Mouse (Mus musculus): ENCODE results near the gene Ugt1a7c. TPM values are rescaled to one million over a fixed set of nuclear protein-coding genes. Genes with fewer than 3 reads are reported as not detected.
"Not testable (repeated sequence)": the region's sequence is repeated elsewhere in the genome, so short reads cannot be mapped to it uniquely, and the experiment has no call there.

Gene Ugt1a7c
- polyA plus RNA-seq (2015; fragmentation: Nextera tagmentation; extraction: Ambion mirVana), result 2.3 and 3.1 TPM in 2 replicates

- WGBS, result 31% methylated on average over 10 of the region's 10 CpGs
- no peaks in the 10 kb centered on the region for H3K36me3 ChIP-seq
- H3K27me3 ChIP-seq, result no peaks in the 10 kb centered on the region
- H3K27ac ChIP-seq, result peak within 1 kb of the TSS; percentile 65
- H3K4me3 ChIP-seq, result no peak within 1 kb of the TSS
- ATAC-seq (ENCODE audit: borderline replicate concordance, extremely low read depth, low FRiP score, low TSS enrichment), result peak; percentile 88
- H3K4me2 ChIP-seq, result peak within 1 kb of the TSS; percentile 21; the same call in 1 of the 2 replicates
- H3K9ac ChIP-seq, result no peak within 1 kb of the TSS
- H3K4me1 ChIP-seq, result peaks cover 5% of the 10 kb centered on the region
- H3K9me3 ChIP-seq, result no peaks in the 10 kb centered on the region
These were observed at the start of gene Ugt1a7c for GRCm38 (mm10) chr1:88094941-88095492. Ugt1a7c (plus strand) TSS chr1:88095062.

- H3K36me3 ChIP-seq; H3K9ac ChIP-seq; H3K4me1 ChIP-seq; H3K27ac ChIP-seq; H3K9me3 ChIP-seq; H3K4me3 ChIP-seq; H3K27me3 ChIP-seq; H3K4me2 ChIP-seq; ATAC-seq (ENCODE audit: borderline replicate concordance, extremely low read depth, low FRiP score, low TSS enrichment): not testable (repeated sequence)
- WGBS, result 87% methylated on average over 2 of the region's 2 CpGs
These were observed 47.5 kb upstream of the Ugt1a7c start for GRCm38 (mm10) chr1:88047408-88047807.

GRCm38 (mm10) chr1:88055088-88055487 is 39.8 kb upstream of the Ugt1a7c start, which contains the start of gene Ugt1a10:
Ugt1a10 (plus strand) TSS chr1:88055388.
- no peaks in the 10 kb centered on the region for H3K9me3 ChIP-seq
- H3K4me2 ChIP-seq, result no peak within 1 kb of the TSS
- 79% methylated on average over 1 of the region's 1 CpGs for WGBS
- no peaks in the 10 kb centered on the region for H3K36me3 ChIP-seq
- no peaks in the 10 kb centered on the region for H3K4me1 ChIP-seq
- H3K4me3 ChIP-seq, result no peak within 1 kb of the TSS
- H3K9ac ChIP-seq, result no peak within 1 kb of the TSS
- ATAC-seq (ENCODE audit: borderline replicate concordance, extremely low read depth, low FRiP score, low TSS enrichment), result no peak
- H3K27ac ChIP-seq, result no peak within 1 kb of the TSS
- H3K27me3 ChIP-seq, result no peaks in the 10 kb centered on the region

- not testable (repeated sequence) for ATAC-seq (ENCODE audit: borderline replicate concordance, extremely low read depth, low FRiP score, low TSS enrichment); H3K36me3 ChIP-seq; H3K4me3 ChIP-seq; H3K9ac ChIP-seq; H3K27ac ChIP-seq; H3K9me3 ChIP-seq; H3K4me1 ChIP-seq; H3K27me3 ChIP-seq; H3K4me2 ChIP-seq
- 76% methylated on average over 1 of the region's 2 CpGs for WGBS
These were observed 28.3 kb upstream of the Ugt1a7c start for GRCm38 (mm10) chr1:88066472-88067102.

GRCm38 (mm10) chr1:88070495-88070894 is 24.4 kb upstream of the Ugt1a7c start, which contains the start of gene Ugt1a9:
Ugt1a9 (plus strand) TSS chr1:88070800.
- Histone ChIP-seq H3K27ac (no peak within 1 kb of the TSS), H3K9me3 (no peaks in the 10 kb centered on the region), H3K4me2 (no peak within 1 kb of the TSS), H3K9ac (no peak within 1 kb of the TSS), H3K4me1 (no peaks in the 10 kb centered on the region), H3K36me3 (no peaks in the 10 kb centered on the region), H3K4me3 (no peak within 1 kb of the TSS), H3K27me3 (no peaks in the 10 kb centered on the region)
- 26% methylated on average over 2 of the region's 2 CpGs for WGBS
- ATAC-seq (ENCODE audit: borderline replicate concordance, extremely low read depth, low FRiP score, low TSS enrichment), result no peak

- Histone ChIP-seq H3K27ac (no peak overlapping the region), H3K27me3 (no peaks in the 10 kb centered on the region), H3K9ac (no peak overlapping the region), H3K4me1 (no peaks in the 10 kb centered on the region), H3K4me3 (no peak overlapping the region), H3K36me3 (no peaks in the 10 kb centered on the region), H3K9me3 (no peaks in the 10 kb centered on the region), H3K4me2 (no peak overlapping the region)
- ATAC-seq (ENCODE audit: borderline replicate concordance, extremely low read depth, low FRiP score, low TSS enrichment), result no peak
- WGBS, result 55% methylated on average over 4 of the region's 4 CpGs
These were observed 24.0 kb upstream of the Ugt1a7c start for GRCm38 (mm10) chr1:88070902-88071301.

GRCm38 (mm10) chr1:88074471-88074870 is 20.4 kb upstream of the Ugt1a7c start:
- Histone ChIP-seq H3K4me1 (no peaks in the 10 kb centered on the region), H3K4me3 (no peak overlapping the region), H3K9ac (no peak overlapping the region), H3K27ac (no peak overlapping the region), H3K36me3 (no peaks in the 10 kb centered on the region), H3K9me3 (no peaks in the 10 kb centered on the region), H3K4me2 (no peak overlapping the region), H3K27me3 (no peaks in the 10 kb centered on the region)
- 70% methylated on average over 2 of the region's 2 CpGs for WGBS
- ATAC-seq (ENCODE audit: borderline replicate concordance, extremely low read depth, low FRiP score, low TSS enrichment), result no peak

GRCm38 (mm10) chr1:88077128-88077527 is 17.7 kb upstream of the Ugt1a7c start:
- H3K4me1 ChIP-seq, result no peaks in the 10 kb centered on the region
- H3K9me3 ChIP-seq, result no peaks in the 10 kb centered on the region
- no peaks in the 10 kb centered on the region for H3K27me3 ChIP-seq
- no peak overlapping the region for H3K4me3 ChIP-seq
- ATAC-seq (ENCODE audit: borderline replicate concordance, extremely low read depth, low FRiP score, low TSS enrichment), result no peak
- no peaks in the 10 kb centered on the region for H3K36me3 ChIP-seq
- H3K4me2 ChIP-seq, result no peak overlapping the region
- H3K9ac ChIP-seq, result no peak overlapping the region
- H3K27ac ChIP-seq, result no peak overlapping the region
- WGBS, result 88% methylated on average over 1 of the region's 1 CpGs

GRCm38 (mm10) chr1:88081670-88082069 is 13.2 kb upstream of the Ugt1a7c start:
- Histone ChIP-seq H3K4me2 (no peak overlapping the region), H3K4me1 (no peaks in the 10 kb centered on the region), H3K9ac (no peak overlapping the region), H3K9me3 (no peaks in the 10 kb centered on the region), H3K27me3 (no peaks in the 10 kb centered on the region), H3K4me3 (no peak overlapping the region), H3K27ac (no peak overlapping the region), H3K36me3 (no peaks in the 10 kb centered on the region)
- ATAC-seq (ENCODE audit: borderline replicate concordance, extremely low read depth, low FRiP score, low TSS enrichment), result no peak
- WGBS, result 77% methylated on average over 1 of the region's 1 CpGs

- H3K9ac ChIP-seq, result no peak overlapping the region
- H3K4me2 ChIP-seq, result no peak overlapping the region
- no peaks in the 10 kb centered on the region for H3K36me3 ChIP-seq
- H3K4me1 ChIP-seq, result no peaks in the 10 kb centered on the region
- no peak overlapping the region for H3K27ac ChIP-seq
- H3K4me3 ChIP-seq, result no peak overlapping the region
- no peaks in the 10 kb centered on the region for H3K9me3 ChIP-seq
- no peak for ATAC-seq (ENCODE audit: borderline replicate concordance, extremely low read depth, low FRiP score, low TSS enrichment)
- H3K27me3 ChIP-seq, result no peaks in the 10 kb centered on the region
- WGBS, result 62% methylated on average over 1 of the region's 1 CpGs
These were observed 8.7 kb upstream of the Ugt1a7c start for GRCm38 (mm10) chr1:88086125-88086524.

- H3K4me1 ChIP-seq, result no peaks in the 10 kb centered on the region
- H3K4me3 ChIP-seq, result no peak within 1 kb of the TSS
- H3K9me3 ChIP-seq, result no peaks in the 10 kb centered on the region
- H3K4me2 ChIP-seq, result no peak within 1 kb of the TSS
- no peaks in the 10 kb centered on the region for H3K36me3 ChIP-seq
- WGBS, result 55% methylated on average over 3 of the region's 3 CpGs
- H3K27ac ChIP-seq, result no peak within 1 kb of the TSS
- no peak within 1 kb of the TSS for H3K9ac ChIP-seq
- no peak for ATAC-seq (ENCODE audit: borderline replicate concordance, extremely low read depth, low FRiP score, low TSS enrichment)
- H3K27me3 ChIP-seq, result no peaks in the 10 kb centered on the region
These were observed 7.3 kb upstream of the Ugt1a7c start, which contains the start of gene Ugt1a8 for GRCm38 (mm10) chr1:88087513-88087912. Ugt1a8 (plus strand) TSS chr1:88087813.

- Histone ChIP-seq H3K4me3 (no peak overlapping the region), H3K27ac (no peak overlapping the region), H3K4me1 (peaks cover 5% of the 10 kb centered on the region), H3K4me2 (no peak overlapping the region), H3K27me3 (no peaks in the 10 kb centered on the region), H3K36me3 (no peaks in the 10 kb centered on the region), H3K9me3 (no peaks in the 10 kb centered on the region), H3K9ac (no peak overlapping the region)
- no peak for ATAC-seq (ENCODE audit: borderline replicate concordance, extremely low read depth, low FRiP score, low TSS enrichment)
These were observed 2.5 kb upstream of the Ugt1a7c start for GRCm38 (mm10) chr1:88092341-88092740.

Data from lung, embryonic 15.5 days (tissue).